Mouse (Mus musculus) stomach, postnatal 0 days (tissue): ENCODE data around the gene Cnih3. TPM values are rescaled to one million over a fixed set of nuclear protein-coding genes. Genes with fewer than 3 reads are reported as not detected.

Experiments used
- ATAC-seq: fragments of 200-750 bp; cut with Nextera tagmentation; 2 replicates; pipeline ENCODE4 v1.8.0; 2017; ENCODE audit not compliant: low FRiP score, low TSS enrichment
- DNase-seq: peaks from one replicate; pipeline ENCODE4 v3.0.0-alpha.2; 2016; ENCODE audit warnings: low spot score
- H3K27ac ChIP-seq: fragments of 300-500 bp; sonication (generic); replicated peaks from 2 replicates; pipeline ENCODE4 v1.5.1; 2014; ENCODE audit warnings: mild to moderate bottlenecking, control low read depth
- H3K27me3 ChIP-seq: fragments of 300-500 bp; sonication (generic); 2 replicates; pipeline ENCODE4 v1.6.1; 2014; ENCODE audit warnings: low read length; ENCODE audit not compliant: control insufficient read depth, insufficient read depth
- H3K36me3 ChIP-seq: fragments of 300-500 bp; sonication (generic); 2 replicates; pipeline ENCODE4 v1.6.1; 2014; ENCODE audit warnings: low read length, mixed read lengths; ENCODE audit not compliant: control insufficient read depth, insufficient read depth
- H3K4me1 ChIP-seq: fragments of 300-500 bp; sonication (generic); replicated peaks from 2 replicates; pipeline ENCODE4 v1.6.1; 2014; ENCODE audit warnings: antibody characterized with exemption; ENCODE audit not compliant: control insufficient read depth, insufficient read depth
- H3K4me2 ChIP-seq: fragments of 300-500 bp; sonication (generic); replicated peaks from 2 replicates; pipeline ENCODE4 v1.6.1; 2014; ENCODE audit warnings: low read depth, mild to moderate bottlenecking, control low read depth, moderate library complexity
- H3K4me3 ChIP-seq: fragments of 300-500 bp; sonication (generic); 2 replicates; pipeline ENCODE4 v1.5.1; 2014; ENCODE audit warnings: low read depth, low read length, control low read depth
- H3K9ac ChIP-seq: fragments of 300-500 bp; sonication (generic); 2 replicates; pipeline ENCODE4 v1.6.1; 2014; ENCODE audit warnings: mild to moderate bottlenecking, low read length, control low read depth, mixed read lengths
- H3K9me3 ChIP-seq: fragments of 300-500 bp; sonication (generic); 2 replicates; pipeline ENCODE4 v1.6.1; 2016; ENCODE audit warnings: low read length; ENCODE audit not compliant: control insufficient read depth
- CTCF ChIP-seq: IDR thresholded peaks from 2 replicates; pipeline ENCODE4 v1.5.1; 2016; ENCODE audit warnings: antibody characterized with exemption, low read depth, mild to moderate bottlenecking, moderate library complexity
- EP300 ChIP-seq: optimal IDR thresholded peaks from 2 replicates; pipeline ENCODE3; 2016; ENCODE audit warnings: antibody characterized with exemption
- WGBS: fragments of 180-500 bp; shearing (Covaris S2); extraction: QIAGEN DNeasy Blood & Tissue Kit; methylation state at CpG from one replicate; pipeline ENCODE4 v1.1.7; 2014; 5-methylcytosine and 5-hydroxymethylcytosine counted together
- polyA plus RNA-seq: library from polyadenylated mRNA; unstranded; fragments of >200 nt; fragmentation: Nextera tagmentation; extraction: Ambion mirVana; gene quantifications from 2 replicates; pipeline ENCODE4 v1.2.1, GENCODE M21; 2015

Gene Cnih3
- polyA plus RNA-seq, 1 experiment from 2014 or later: 0.27 TPM

DNA sequence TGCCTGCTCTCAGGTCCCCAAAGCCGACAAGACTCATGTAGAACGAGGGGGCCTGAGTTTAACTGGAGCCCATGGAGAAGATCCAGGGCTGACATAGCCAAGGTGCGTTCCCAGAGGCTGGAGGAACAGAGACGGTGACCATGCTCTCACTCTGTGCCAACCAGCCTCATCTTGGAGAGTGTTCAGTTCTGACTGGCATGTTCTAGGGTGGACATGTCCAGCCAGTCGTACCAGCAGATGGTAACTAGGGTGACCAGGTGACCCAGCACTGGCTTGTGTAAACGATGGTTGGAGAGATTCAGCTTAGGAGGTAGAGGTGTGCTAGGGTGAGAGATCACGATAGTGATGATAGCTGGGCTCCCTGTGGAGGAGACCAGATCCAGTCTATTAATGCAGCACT lies 50.6 kb downstream of the Cnih3 start:
- no peaks in the 10 kb centered on the region for H3K27me3 ChIP-seq
- no peak overlapping the region for H3K4me2 ChIP-seq
- no peaks in the 10 kb centered on the region for H3K4me1 ChIP-seq
- H3K27ac ChIP-seq: no peak overlapping the region
- no peaks in the 10 kb centered on the region for H3K9me3 ChIP-seq
- DNase-seq (no peak), ATAC-seq (no peak)
- no peaks in the 10 kb centered on the region for H3K36me3 ChIP-seq
- 72% methylated on average over 7 of the region's 7 CpGs for WGBS
- H3K4me3 ChIP-seq: no peak overlapping the region
- TF ChIP-seq EP300 (no peak), CTCF (no peak)
- H3K9ac ChIP-seq: no peak overlapping the region

- Histone ChIP-seq H3K27me3 (no peaks in the 10 kb centered on the region), H3K9me3 (no peaks in the 10 kb centered on the region), H3K4me1 (no peaks in the 10 kb centered on the region), H3K4me2 (no peak overlapping the region), H3K4me3 (no peak overlapping the region), H3K36me3 (no peaks in the 10 kb centered on the region), H3K9ac (no peak overlapping the region), H3K27ac (no peak overlapping the region)
- 67% methylated on average over 11 of the region's 11 CpGs for WGBS
- ATAC-seq: no peak
- TF ChIP-seq CTCF (no peak), EP300 (no peak)
- DNase-seq: no peak
Measured at GRCm38 (mm10) chr1:181407281-181407680, 54.9 kb downstream of the Cnih3 start.

- Histone ChIP-seq H3K4me2 (no peak overlapping the region), H3K9me3 (no peaks in the 10 kb centered on the region), H3K27me3 (no peaks in the 10 kb centered on the region), H3K27ac (no peak overlapping the region), H3K4me1 (no peaks in the 10 kb centered on the region), H3K9ac (no peak overlapping the region), H3K36me3 (no peaks in the 10 kb centered on the region), H3K4me3 (no peak overlapping the region)
- TF ChIP-seq EP300 (no peak), CTCF (no peak)
- DNase-seq (no peak), ATAC-seq (no peak)
- WGBS: 68% methylated on average over 18 of the region's 18 CpGs
Measured at GRCm38 (mm10) chr1:181408086-181408975, 55.9 kb downstream of the Cnih3 start.

DNA sequence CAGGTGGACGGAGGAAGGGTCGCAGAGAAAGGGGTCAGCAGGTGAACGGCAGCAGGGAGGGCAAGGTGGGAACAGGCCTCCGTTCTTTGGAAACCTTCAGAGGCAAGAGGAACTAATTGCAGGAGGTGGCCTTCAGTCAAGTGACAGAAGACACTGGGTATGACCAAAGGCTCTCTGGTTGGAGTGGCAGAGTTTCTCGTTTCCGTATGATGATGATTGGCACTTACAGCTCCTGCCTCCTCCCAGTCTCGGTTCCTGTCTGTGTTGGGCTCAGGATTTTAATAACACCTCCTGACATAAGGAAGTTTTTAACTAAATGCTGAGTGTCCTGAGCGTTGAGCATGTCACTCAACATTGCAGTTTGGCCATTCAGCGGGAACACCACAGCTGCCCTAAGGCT lies 57.3 kb downstream of the Cnih3 start:
- ATAC-seq (no peak), DNase-seq (no peak)
- Histone ChIP-seq H3K4me3 (no peak overlapping the region), H3K4me1 (no peaks in the 10 kb centered on the region), H3K4me2 (no peak overlapping the region), H3K27me3 (no peaks in the 10 kb centered on the region), H3K9me3 (no peaks in the 10 kb centered on the region), H3K27ac (no peak overlapping the region), H3K9ac (no peak overlapping the region), H3K36me3 (no peaks in the 10 kb centered on the region)
- 80% methylated on average over 9 of the region's 9 CpGs for WGBS
- TF ChIP-seq EP300 (no peak), CTCF (no peak)

- Histone ChIP-seq H3K4me3 (no peak overlapping the region), H3K27ac (no peak overlapping the region), H3K9ac (no peak overlapping the region), H3K27me3 (no peaks in the 10 kb centered on the region), H3K4me2 (no peak overlapping the region), H3K36me3 (no peaks in the 10 kb centered on the region), H3K9me3 (no peaks in the 10 kb centered on the region), H3K4me1 (no peaks in the 10 kb centered on the region)
- TF ChIP-seq CTCF (no peak), EP300 (no peak)
- ATAC-seq: no peak
- WGBS: 78% methylated on average over 8 of the region's 8 CpGs
- DNase-seq: no peak
Measured at GRCm38 (mm10) chr1:181410647-181411254, 58.3 kb downstream of the Cnih3 start.

- no peak overlapping the region for H3K27ac ChIP-seq
- no peaks in the 10 kb centered on the region for H3K4me1 ChIP-seq
- no peak overlapping the region for H3K4me2 ChIP-seq
- no peak for TF ChIP-seq EP300
- TF ChIP-seq CTCF: no peak
- no peaks in the 10 kb centered on the region for H3K9me3 ChIP-seq
- no peaks in the 10 kb centered on the region for H3K36me3 ChIP-seq
- no peak overlapping the region for H3K4me3 ChIP-seq
- no peak for DNase-seq
- H3K9ac ChIP-seq: no peak overlapping the region
- no peaks in the 10 kb centered on the region for H3K27me3 ChIP-seq
- 77% methylated on average over 2 of the region's 2 CpGs for WGBS
- ATAC-seq: no peak
Measured at GRCm38 (mm10) chr1:181414985-181415384, 62.6 kb downstream of the Cnih3 start.
